Mouse (Mus musculus) heart, adult 2 months (tissue): ENCODE measurements around the gene Hist1h2ae.

ENCODE experiments used
- CTCF ChIP-seq: fragments of 200-600 bp; IDR thresholded peaks from 2 replicates; pipeline ENCODE4 v1.8.1; 2022; ENCODE audit warnings: antibody characterized with exemption, mild to moderate bottlenecking, moderate library complexity
- EP300 ChIP-seq: fragments of 200-500 bp; IDR thresholded peaks from 2 replicates; pipeline ENCODE4 v1.6.1; 2011; ENCODE audit warnings: low read depth, low read length, control low read depth; ENCODE audit not compliant: insufficient read depth
- POLR2A ChIP-seq: fragments of 200-500 bp; IDR thresholded peaks from 2 replicates; pipeline ENCODE4 v1.6.1; 2011; ENCODE audit warnings: mild to moderate bottlenecking, low read depth, low read length, control low read depth; ENCODE audit not compliant: insufficient read depth

DNA sequence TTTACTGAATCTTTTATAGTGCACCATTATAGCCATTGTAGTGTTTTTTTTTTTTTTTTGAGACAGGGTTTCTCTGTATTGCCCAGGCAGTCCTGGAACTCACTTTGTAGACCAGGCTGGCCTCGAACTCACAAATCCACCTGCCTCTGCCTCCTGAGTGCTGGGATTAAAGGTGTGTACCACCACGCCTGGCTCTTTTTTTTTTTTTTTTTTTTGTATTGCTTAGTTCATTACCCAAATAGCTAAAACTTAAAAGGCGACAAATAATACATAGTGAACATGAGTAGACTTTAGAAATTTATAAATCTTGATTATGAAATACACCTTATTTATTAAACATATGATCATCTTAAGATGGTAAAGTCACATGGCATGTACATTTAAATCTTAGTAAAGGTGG, 29.5 kb downstream of the Hist1h2ae start:
- TF ChIP-seq POLR2A (no peak), CTCF (no peak), EP300 (no peak)
